Mouse (Mus musculus) limb, embryonic 14.5 days (tissue): ENCODE measurements at regions not wholly inside any gene's neighbourhood (a gene's known extent, or its start where the extent isn't known, plus 50 kb on each side); places are given as distances from the start of the nearest gene placed in this dataset.

Experiments
- ATAC-seq: fragments of 200-750 bp; cut with Nextera tagmentation; 2 replicates; pipeline ENCODE4 v1.8.0; 2017; ENCODE audit warnings: low read depth, moderate number of reproducible peaks, moderate TSS enrichment; ENCODE audit not compliant: low FRiP score
- DNase-seq: peaks from one replicate; pipeline ENCODE4 v3.0.0-alpha.2; 2015; ENCODE audit warnings: low spot score
- H3K27ac ChIP-seq: fragments of 300-500 bp; sonication (generic); replicated peaks from 2 replicates; pipeline ENCODE4 v1.5.1; 2014; ENCODE audit warnings: low read depth, mild to moderate bottlenecking, low read length, moderate library complexity, mixed read lengths
- H3K27me3 ChIP-seq: fragments of 300-500 bp; sonication (generic); 2 replicates; pipeline ENCODE4 v1.6.1; 2014; ENCODE audit warnings: low read length, mixed read lengths; ENCODE audit not compliant: control insufficient read depth, insufficient read depth
- H3K36me3 ChIP-seq: fragments of 300-500 bp; sonication (generic); 2 replicates; pipeline ENCODE4 v1.6.1; 2014; ENCODE audit warnings: mild to moderate bottlenecking, low read length, moderate library complexity, mixed read lengths; ENCODE audit not compliant: control insufficient read depth, insufficient read depth
- H3K4me1 ChIP-seq: fragments of 300-500 bp; sonication (generic); 2 replicates; pipeline ENCODE4 v1.6.1; 2014; ENCODE audit warnings: antibody characterized with exemption, low read length, mixed read lengths; ENCODE audit not compliant: control insufficient read depth, insufficient read depth
- H3K4me2 ChIP-seq: fragments of 300-500 bp; sonication (generic); replicated peaks from 2 replicates; pipeline ENCODE4 v1.6.1; 2014; ENCODE audit warnings: low read depth, mild to moderate bottlenecking, low read length, moderate library complexity; ENCODE audit not compliant: severe bottlenecking
- H3K4me3 ChIP-seq: fragments of 300-500 bp; sonication (generic); replicated peaks from 2 replicates; pipeline ENCODE4 v1.5.1; 2014; ENCODE audit warnings: low read length
- H3K9ac ChIP-seq: fragments of 300-500 bp; sonication (generic); 2 replicates; pipeline ENCODE4 v1.6.1; 2014; ENCODE audit warnings: mild to moderate bottlenecking, low read depth, low read length, moderate library complexity; ENCODE audit not compliant: severe bottlenecking
- H3K9me3 ChIP-seq: fragments of 300-500 bp; sonication (generic); 2 replicates; pipeline ENCODE4 v1.6.1; 2016; ENCODE audit warnings: low read length; ENCODE audit not compliant: control insufficient read depth
- POLR2A ChIP-seq: fragments of 200-500 bp; IDR thresholded peaks from 2 replicates; pipeline ENCODE4 v1.8.0; 2012; ENCODE audit warnings: inconsistent platforms, mild to moderate bottlenecking, moderate library complexity, borderline replicate concordance; ENCODE audit not compliant: insufficient read depth, insufficient read length; ENCODE audit errors: extremely low read depth
- WGBS: fragments of 180-500 bp; shearing (Covaris S2); extraction: QIAGEN DNeasy Blood & Tissue Kit; methylation state at CpG from one replicate; pipeline ENCODE4 v1.1.7; 2014; 5-methylcytosine and 5-hydroxymethylcytosine counted together

DNA sequence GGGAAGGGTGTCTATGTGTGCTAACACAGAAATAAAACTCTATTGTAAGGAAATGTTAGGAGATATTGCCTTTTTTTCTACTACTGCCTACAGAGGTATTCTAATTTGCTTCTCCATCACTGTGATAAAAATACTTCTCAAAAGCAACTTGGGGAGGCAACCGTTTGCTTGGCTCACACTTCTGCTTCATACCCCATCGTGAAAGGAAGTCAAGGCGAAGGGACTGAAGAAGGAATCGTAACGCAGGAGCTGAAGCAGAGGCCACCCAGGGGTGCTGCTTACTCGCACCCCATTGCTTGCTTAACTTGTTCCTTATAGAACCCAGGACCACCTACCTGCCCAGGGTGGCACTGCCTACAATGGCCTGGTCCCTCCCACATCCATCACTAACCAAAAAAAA, 550.0 kb downstream of the Pdcd6ip start:
- Histone ChIP-seq H3K4me1 (no peaks in the 10 kb centered on the region), H3K27me3 (no peaks in the 10 kb centered on the region), H3K9me3 (no peaks in the 10 kb centered on the region), H3K4me2 (0 out of 2 replicates have a peak overlapping the region, but pooled peaks have one; percentile 31), H3K36me3 (no peaks in the 10 kb centered on the region), H3K4me3 (no peak overlapping the region), H3K27ac (no peak overlapping the region), H3K9ac (no peak overlapping the region)
- 38% methylated on average over 6 of the region's 6 CpGs for WGBS
- TF ChIP-seq POLR2A: no peak
- no peak for ATAC-seq
- no peak for DNase-seq

DNA sequence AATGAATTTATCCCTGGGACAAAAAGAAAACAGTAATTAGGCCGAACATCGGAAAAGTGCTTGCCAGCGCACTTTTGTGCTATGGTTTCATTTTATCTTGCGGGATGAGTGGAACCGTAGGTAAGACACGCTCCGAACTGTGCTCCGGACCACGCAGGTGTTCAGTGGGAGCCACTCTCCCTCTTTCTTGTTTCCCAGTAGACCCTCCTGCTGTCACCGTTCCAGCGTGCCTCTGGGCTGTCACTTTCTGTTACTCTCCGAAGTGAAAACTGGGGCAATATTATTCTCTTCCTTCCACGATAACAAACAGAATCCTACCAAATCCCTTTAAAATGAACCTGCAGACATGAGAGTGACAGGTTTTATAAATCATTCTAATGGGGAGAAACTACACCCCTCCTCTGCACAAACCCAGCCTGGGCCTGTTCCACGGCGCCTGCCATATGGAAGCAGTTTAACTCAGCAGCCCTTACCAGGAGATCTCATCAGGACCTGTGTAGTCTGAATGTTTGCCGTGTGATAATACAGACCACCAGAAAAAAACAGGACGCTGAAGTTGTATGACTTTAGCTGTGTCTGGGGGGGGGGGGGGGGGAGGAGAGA, 550.5 kb downstream of the Pdcd6ip start:
- no peaks in the 10 kb centered on the region for H3K4me1 ChIP-seq
- no peaks in the 10 kb centered on the region for H3K9me3 ChIP-seq
- ATAC-seq: peak; percentile 65; the same call in 1 of the 2 replicates
- peak; percentile 52 for DNase-seq
- 42% methylated on average over 17 of the region's 17 CpGs for WGBS
- H3K36me3 ChIP-seq: no peaks in the 10 kb centered on the region
- no peak for TF ChIP-seq POLR2A
- no peak overlapping the region for H3K27ac ChIP-seq
- no peak overlapping the region for H3K4me3 ChIP-seq
- peak overlapping the region; percentile 31 for H3K4me2 ChIP-seq
- no peaks in the 10 kb centered on the region for H3K27me3 ChIP-seq
- no peak overlapping the region for H3K9ac ChIP-seq

- H3K4me1 ChIP-seq: no peaks in the 10 kb centered on the region
- WGBS: 62% methylated on average over 3 of the region's 3 CpGs
- no peak overlapping the region for H3K4me3 ChIP-seq
- ATAC-seq: no peak
- no peak overlapping the region for H3K9ac ChIP-seq
- H3K4me2 ChIP-seq: no peak overlapping the region
- DNase-seq: no peak
- H3K27ac ChIP-seq: no peak overlapping the region
- no peak for TF ChIP-seq POLR2A
- H3K9me3 ChIP-seq: no peaks in the 10 kb centered on the region
- H3K27me3 ChIP-seq: no peaks in the 10 kb centered on the region
- H3K36me3 ChIP-seq: no peaks in the 10 kb centered on the region
Observed at GRCm38 (mm10) chr9:113156707-113157106, 551.4 kb downstream of the Pdcd6ip start.

GRCm38 (mm10) chr9:113149084-113149483, 559.0 kb downstream of the Pdcd6ip start:
- no peaks in the 10 kb centered on the region for H3K36me3 ChIP-seq
- no peak for ATAC-seq
- H3K4me2 ChIP-seq: no peak overlapping the region
- H3K27me3 ChIP-seq: no peaks in the 10 kb centered on the region
- no peak for DNase-seq
- no peak overlapping the region for H3K27ac ChIP-seq
- H3K9ac ChIP-seq: no peak overlapping the region
- H3K4me3 ChIP-seq: no peak overlapping the region
- TF ChIP-seq POLR2A: no peak
- no peaks in the 10 kb centered on the region for H3K9me3 ChIP-seq
- no peaks in the 10 kb centered on the region for H3K4me1 ChIP-seq
- WGBS: 59% methylated on average over 5 of the region's 5 CpGs

- Histone ChIP-seq H3K4me1 (no peaks in the 10 kb centered on the region), H3K4me2 (no peak overlapping the region), H3K9me3 (no peaks in the 10 kb centered on the region), H3K36me3 (no peaks in the 10 kb centered on the region), H3K4me3 (no peak overlapping the region), H3K27ac (no peak overlapping the region), H3K9ac (no peak overlapping the region), H3K27me3 (no peaks in the 10 kb centered on the region)
- 74% methylated on average over 2 of the region's 2 CpGs for WGBS
- no peak for TF ChIP-seq POLR2A
- ATAC-seq (no peak), DNase-seq (no peak)
Observed at GRCm38 (mm10) chr9:113146571-113146970, 561.5 kb downstream of the Pdcd6ip start.
